Mouse (Mus musculus) limb, embryonic 11.5 days (tissue): ENCODE measurements around the gene Bag6. TPM values are rescaled to one million over a fixed set of nuclear protein-coding genes. Genes with fewer than 3 reads are reported as not detected.

Experiments used
- ATAC-seq: fragments of 200-750 bp; cut with Nextera tagmentation; 2 replicates; pipeline ENCODE4 v1.8.0; 2017; ENCODE audit warnings: low read depth; ENCODE audit not compliant: insufficient number of reproducible peaks, low FRiP score, low TSS enrichment
- DNase-seq: peaks from one replicate; pipeline ENCODE4 v3.0.0-alpha.2; 2015; ENCODE audit warnings: low spot score
- H3K27ac ChIP-seq: fragments of 300-500 bp; sonication (generic); replicated peaks from 2 replicates; pipeline ENCODE4 v1.5.1; 2014; ENCODE audit warnings: low read depth, mild to moderate bottlenecking, low read length
- H3K27me3 ChIP-seq: fragments of 300-500 bp; sonication (generic); 2 replicates; pipeline ENCODE4 v1.6.1; 2014; ENCODE audit warnings: mild to moderate bottlenecking, low read length, mixed read lengths; ENCODE audit not compliant: control insufficient read depth, insufficient read depth
- H3K36me3 ChIP-seq: fragments of 300-500 bp; sonication (generic); 2 replicates; pipeline ENCODE4 v1.6.1; 2014; ENCODE audit warnings: mild to moderate bottlenecking, low read length, moderate library complexity, mixed read lengths; ENCODE audit not compliant: control insufficient read depth, insufficient read depth
- H3K4me1 ChIP-seq: fragments of 300-500 bp; sonication (generic); 2 replicates; pipeline ENCODE4 v1.6.1; 2014; ENCODE audit warnings: low read length, mixed read lengths; ENCODE audit not compliant: control insufficient read depth, insufficient read depth
- H3K4me2 ChIP-seq: fragments of 300-500 bp; sonication (generic); 2 replicates; pipeline ENCODE4 v1.6.1; 2014; ENCODE audit warnings: low read depth, mild to moderate bottlenecking, moderate library complexity; ENCODE audit not compliant: severe bottlenecking
- H3K4me3 ChIP-seq: fragments of 300-500 bp; sonication (generic); 2 replicates; pipeline ENCODE4 v1.5.1; 2014; ENCODE audit warnings: low read depth, low read length
- H3K9ac ChIP-seq: fragments of 300-500 bp; sonication (generic); 2 replicates; pipeline ENCODE4 v1.6.1; 2014; ENCODE audit warnings: mild to moderate bottlenecking, low read length
- H3K9me3 ChIP-seq: fragments of 300-500 bp; sonication (generic); 2 replicates; pipeline ENCODE4 v1.6.1; 2016; ENCODE audit warnings: low read length; ENCODE audit not compliant: control insufficient read depth
- WGBS: fragments of 180-500 bp; shearing (Covaris S2); extraction: QIAGEN DNeasy Blood & Tissue Kit; methylation state at CpG from one replicate; pipeline ENCODE4 v1.1.7; 2014; 5-methylcytosine and 5-hydroxymethylcytosine counted together
- polyA plus RNA-seq: library from polyadenylated mRNA; unstranded; fragments of >200 nt; fragmentation: Nextera tagmentation; extraction: Ambion mirVana; gene quantifications from 2 replicates; pipeline ENCODE4 v1.2.1, GENCODE M21; 2014

The Bag6 gene
- polyA plus RNA-seq, 1 experiment from 2014 or later: 104 TPM

GRCm38 (mm10) chr17:35096597-35096996, 38.4 kb upstream of the Bag6 start:
- H3K27me3 ChIP-seq: no peaks in the 10 kb centered on the region
- H3K9ac ChIP-seq: no peak overlapping the region
- WGBS: 85% methylated on average over 12 of the region's 12 CpGs
- no peak overlapping the region for H3K4me2 ChIP-seq
- H3K27ac ChIP-seq: no peak overlapping the region
- DNase-seq (no peak), ATAC-seq (no peak)
- no peak overlapping the region for H3K4me3 ChIP-seq
- no peaks in the 10 kb centered on the region for H3K4me1 ChIP-seq
- peaks cover 23% of the 10 kb centered on the region for H3K36me3 ChIP-seq
- no peaks in the 10 kb centered on the region for H3K9me3 ChIP-seq

GRCm38 (mm10) chr17:35097164-35097655, 37.8 kb upstream of the Bag6 start:
- no peak overlapping the region for H3K9ac ChIP-seq
- H3K4me2 ChIP-seq: no peak overlapping the region
- DNase-seq (no peak), ATAC-seq (no peak)
- H3K4me1 ChIP-seq: no peaks in the 10 kb centered on the region
- WGBS: 86% methylated on average over 12 of the region's 12 CpGs
- no peaks in the 10 kb centered on the region for H3K27me3 ChIP-seq
- H3K9me3 ChIP-seq: no peaks in the 10 kb centered on the region
- no peak overlapping the region for H3K4me3 ChIP-seq
- H3K27ac ChIP-seq: no peak overlapping the region
- peaks cover 23% of the 10 kb centered on the region for H3K36me3 ChIP-seq

DNA sequence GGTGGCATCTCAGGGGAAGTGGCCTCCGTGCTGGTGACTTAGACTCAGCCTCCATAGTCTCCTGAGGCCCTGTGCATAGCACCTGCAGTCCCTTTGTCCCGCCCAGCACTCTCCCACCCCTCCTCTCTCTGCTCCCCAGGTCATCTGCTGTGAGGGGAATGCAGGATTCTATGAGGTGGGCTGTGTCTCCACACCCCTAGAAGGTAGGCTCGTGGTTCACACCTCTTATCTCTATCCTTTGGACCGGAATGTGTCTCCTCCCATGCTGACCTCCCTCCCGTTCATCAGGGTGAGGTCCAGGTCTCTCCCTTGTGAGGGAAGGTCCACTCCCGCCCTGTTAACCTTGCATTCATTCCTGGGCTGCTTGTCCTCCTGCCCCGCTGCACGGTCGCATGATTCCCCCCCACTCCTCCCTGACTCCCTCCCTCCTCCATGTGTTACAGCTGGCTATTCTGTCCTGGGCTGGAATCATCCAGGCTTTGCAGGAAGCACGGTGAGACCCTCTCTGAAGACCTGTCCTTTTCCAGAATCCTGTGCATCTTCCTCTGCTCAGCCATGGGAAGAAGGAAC, 34.7 kb upstream of the Bag6 start:
- no peaks in the 10 kb centered on the region for H3K9me3 ChIP-seq
- 79% methylated on average over 10 of the region's 10 CpGs for WGBS
- no peak overlapping the region for H3K4me2 ChIP-seq
- ATAC-seq (no peak), DNase-seq (no peak)
- no peak overlapping the region for H3K9ac ChIP-seq
- H3K4me3 ChIP-seq: no peak overlapping the region
- no peaks in the 10 kb centered on the region for H3K4me1 ChIP-seq
- H3K27ac ChIP-seq: no peak overlapping the region
- H3K27me3 ChIP-seq: no peaks in the 10 kb centered on the region
- peaks cover 23% of the 10 kb centered on the region; the same call in 1 of the 2 replicates for H3K36me3 ChIP-seq

- Histone ChIP-seq H3K27ac (no peak overlapping the region), H3K36me3 (peaks cover 23% of the 10 kb centered on the region; the same call in 1 of the 2 replicates), H3K9ac (no peak overlapping the region), H3K27me3 (no peaks in the 10 kb centered on the region), H3K4me1 (0 out of 2 replicates have a peak, but pooled peaks cover 2% of the 10 kb centered on the region), H3K4me2 (no peak overlapping the region), H3K4me3 (no peak overlapping the region), H3K9me3 (no peaks in the 10 kb centered on the region)
- DNase-seq (no peak), ATAC-seq (no peak)
- WGBS: 87% methylated on average over 11 of the region's 11 CpGs
Measured at GRCm38 (mm10) chr17:35101161-35101560, 33.8 kb upstream of the Bag6 start.

DNA sequence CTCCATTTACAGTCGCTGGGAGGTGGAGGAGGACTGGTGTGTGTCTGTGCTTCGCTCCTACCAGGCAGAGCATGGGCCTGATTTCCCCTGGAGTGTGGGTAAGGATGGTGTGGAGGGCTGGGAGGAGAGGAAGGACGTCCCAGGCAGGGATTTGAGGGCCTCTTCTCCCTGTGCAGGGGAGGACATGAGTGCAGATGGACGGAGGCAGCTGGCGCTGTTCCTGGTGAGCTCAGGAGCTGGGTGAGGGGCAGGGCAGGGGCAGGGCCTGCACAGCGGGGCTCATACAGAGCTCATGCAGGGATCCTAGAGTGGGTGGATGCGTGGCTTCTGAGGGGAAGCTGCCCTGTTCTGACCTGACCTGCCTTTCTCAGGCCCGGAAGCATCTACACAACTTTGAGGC, 32.7 kb upstream of the Bag6 start:
- Histone ChIP-seq H3K27ac (no peak overlapping the region), H3K27me3 (no peaks in the 10 kb centered on the region), H3K36me3 (peaks cover 16% of the 10 kb centered on the region; the same call in 1 of the 2 replicates), H3K9ac (no peak overlapping the region), H3K9me3 (no peaks in the 10 kb centered on the region), H3K4me2 (no peak overlapping the region), H3K4me3 (no peak overlapping the region), H3K4me1 (0 out of 2 replicates have a peak, but pooled peaks cover 2% of the 10 kb centered on the region)
- DNase-seq (no peak), ATAC-seq (no peak)
- 71% methylated on average over 7 of the region's 8 CpGs for WGBS

DNA sequence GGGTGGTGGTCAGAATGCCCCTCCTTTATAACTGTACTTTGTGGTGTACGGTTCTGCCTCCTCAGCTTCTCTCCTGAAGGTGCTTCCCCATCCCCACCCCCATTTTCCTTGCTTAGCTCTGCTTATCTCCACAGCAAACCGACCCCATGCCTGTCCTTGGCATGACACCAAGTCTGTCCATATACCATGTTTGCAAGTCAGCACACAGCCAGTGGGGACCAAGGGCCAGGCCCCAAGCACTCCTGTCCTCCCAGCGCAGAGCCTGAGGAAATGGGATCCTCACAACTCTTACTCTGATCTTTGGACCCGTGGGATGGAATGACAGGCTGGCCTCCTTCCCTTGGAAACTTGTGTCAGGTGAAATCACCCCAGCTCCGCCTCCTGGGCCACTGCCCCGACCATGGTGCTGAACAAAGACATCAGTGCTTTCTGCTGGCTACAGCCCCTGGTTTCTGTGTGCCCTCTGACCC, 31.7 kb upstream of the Bag6 start:
- Histone ChIP-seq H3K9ac (no peak overlapping the region), H3K27ac (no peak overlapping the region), H3K9me3 (no peaks in the 10 kb centered on the region), H3K4me1 (0 out of 2 replicates have a peak, but pooled peaks cover 2% of the 10 kb centered on the region), H3K4me3 (no peak overlapping the region), H3K36me3 (peaks cover 16% of the 10 kb centered on the region; the same call in 1 of the 2 replicates), H3K27me3 (no peaks in the 10 kb centered on the region), H3K4me2 (no peak overlapping the region)
- DNase-seq (no peak), ATAC-seq (no peak)
- WGBS: 70% methylated on average over 6 of the region's 6 CpGs

DNA sequence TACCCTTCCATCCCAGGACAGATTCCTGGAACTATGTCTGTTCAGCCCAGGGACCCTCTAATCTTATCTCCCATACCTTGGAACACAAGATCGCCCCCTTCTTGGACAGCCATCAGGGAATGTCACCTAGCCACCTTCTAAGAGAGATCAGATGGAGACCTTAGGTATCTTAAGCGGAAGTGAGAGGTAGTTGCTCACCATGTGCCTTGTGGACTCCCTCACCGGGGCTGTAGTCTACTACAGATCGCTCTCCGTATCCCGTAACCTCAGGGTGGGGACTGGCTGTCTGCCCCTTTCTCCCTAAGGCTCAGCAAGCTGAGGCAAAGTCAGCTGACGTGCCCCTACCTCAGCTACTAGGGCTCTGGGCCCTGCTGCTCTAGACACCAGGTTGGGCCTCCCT, 30.9 kb upstream of the Bag6 start:
- H3K4me1 ChIP-seq: 0 out of 2 replicates have a peak, but pooled peaks cover 2% of the 10 kb centered on the region
- H3K27ac ChIP-seq: no peak overlapping the region
- H3K27me3 ChIP-seq: no peaks in the 10 kb centered on the region
- DNase-seq: no peak
- no peak overlapping the region for H3K4me2 ChIP-seq
- H3K36me3 ChIP-seq: peaks cover 15% of the 10 kb centered on the region; the same call in 1 of the 2 replicates
- H3K9ac ChIP-seq: no peak overlapping the region
- no peak for ATAC-seq
- no peaks in the 10 kb centered on the region for H3K9me3 ChIP-seq
- WGBS: 92% methylated on average over 7 of the region's 7 CpGs
- H3K4me3 ChIP-seq: no peak overlapping the region

DNA sequence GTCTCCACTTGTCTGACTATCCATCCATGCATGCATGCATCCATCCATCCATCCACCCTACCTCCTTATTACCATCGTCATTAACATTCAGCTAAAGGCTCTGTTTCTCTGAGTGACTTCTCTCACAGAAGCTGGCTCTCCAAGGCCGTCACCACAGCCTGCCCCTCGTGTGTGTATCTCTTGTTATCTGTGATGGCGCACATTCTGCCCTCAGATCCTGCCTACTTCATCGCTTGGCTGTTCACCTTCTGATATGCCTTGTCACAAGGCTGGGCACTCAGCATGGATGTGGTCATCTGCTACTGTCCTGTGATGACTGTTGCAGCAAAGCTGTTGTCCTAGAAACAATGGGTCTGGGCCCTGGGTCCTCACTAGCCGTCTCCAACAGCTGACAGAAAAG, 30.2 kb upstream of the Bag6 start:
- Histone ChIP-seq H3K9me3 (no peaks in the 10 kb centered on the region), H3K4me3 (no peak overlapping the region), H3K36me3 (peaks cover 9% of the 10 kb centered on the region; the same call in 1 of the 2 replicates), H3K9ac (no peak overlapping the region), H3K27ac (no peak overlapping the region), H3K4me1 (0 out of 2 replicates have a peak, but pooled peaks cover 2% of the 10 kb centered on the region), H3K4me2 (no peak overlapping the region), H3K27me3 (no peaks in the 10 kb centered on the region)
- no peak for DNase-seq
- 81% methylated on average over 6 of the region's 6 CpGs for WGBS
- ATAC-seq: no peak
